Mouse (Mus musculus): Measurements from ENCODE around the gene Jmjd4. TPM values are rescaled to one million over a fixed set of nuclear protein-coding genes. Genes with fewer than 3 reads are reported as not detected.

Gene Jmjd4
- total RNA-seq (2014; fragmentation: Nextera tagmentation) (4.3 and 6.0 TPM in 2 replicates), total RNA-seq (2017) (4.3 and 5.6 TPM in 2 replicates)

DNA sequence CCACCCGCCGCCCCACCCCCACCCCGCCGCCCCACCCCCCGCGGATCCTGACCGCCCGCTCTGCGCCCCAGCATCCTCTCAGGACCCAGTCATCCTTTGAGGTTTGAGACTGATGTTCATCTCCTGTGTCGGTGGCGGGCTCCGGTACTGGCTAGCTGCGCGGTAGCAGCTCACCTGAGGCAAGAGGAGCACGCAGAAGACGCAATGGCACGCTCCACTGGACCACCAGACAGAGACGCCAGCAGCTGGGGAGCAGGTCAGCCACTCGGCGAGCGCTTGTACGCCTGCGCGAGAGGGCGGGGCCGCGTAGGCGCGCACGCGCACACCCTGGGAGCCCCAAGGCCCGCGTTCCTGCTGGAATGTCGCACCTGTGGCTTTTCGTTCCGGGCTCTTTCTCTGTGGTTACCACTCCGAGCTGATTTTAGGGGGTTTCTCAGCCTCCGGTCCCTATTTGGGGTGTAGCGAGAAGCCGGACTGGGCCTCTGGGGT is at the start of gene Jmjd4:
TSS of gene Jmjd4 (plus strand) at position 305 of the 489 bp plus-strand sequence.
- ATAC-seq (replicated peaks; ENCODE audit: poor library complexity, severe bottlenecking): peak; percentile 92

DNA sequence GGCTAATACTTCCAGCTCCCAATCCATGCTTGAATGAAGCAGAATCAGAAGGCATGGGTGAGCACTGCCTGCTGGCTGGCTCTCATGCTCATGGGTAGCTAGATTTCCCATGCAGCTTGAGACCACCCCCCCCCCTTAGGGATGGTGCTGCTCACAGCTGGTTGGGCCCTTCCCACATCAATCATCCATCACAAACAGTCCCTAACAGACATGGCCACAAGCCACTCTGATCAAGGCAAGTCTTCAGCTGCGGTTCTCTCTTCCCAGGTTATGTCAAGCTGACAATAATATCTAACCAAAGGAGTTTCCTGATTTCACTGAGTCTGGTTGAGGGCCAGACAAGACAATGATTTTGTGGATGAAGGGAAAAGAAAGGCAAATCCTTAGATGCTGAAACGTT is 49.0 kb upstream of the Jmjd4 start:
- ATAC-seq (replicated peaks; ENCODE audit: poor library complexity, severe bottlenecking): no peak

DNA sequence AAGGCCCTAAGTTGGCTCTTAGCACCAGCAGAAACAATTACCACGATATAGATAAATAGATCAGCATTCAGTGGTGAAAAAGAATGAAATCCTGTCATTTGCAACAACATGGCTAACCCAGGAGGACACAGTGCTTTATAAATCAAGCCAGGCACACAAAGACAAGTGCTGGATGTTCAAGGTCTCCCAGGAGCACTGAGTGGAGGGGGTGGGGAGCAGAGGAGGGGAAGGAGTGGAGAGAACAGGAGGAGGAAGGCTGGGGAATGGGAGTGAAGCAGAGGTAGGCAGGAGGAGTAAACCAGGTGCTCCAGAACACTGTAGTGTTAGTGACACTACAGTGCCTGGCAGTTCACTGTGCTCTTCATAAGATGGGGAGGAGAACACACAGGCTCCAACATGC is 44.1 kb upstream of the Jmjd4 start:
- no peak for ATAC-seq (replicated peaks; ENCODE audit: poor library complexity, severe bottlenecking)

DNA sequence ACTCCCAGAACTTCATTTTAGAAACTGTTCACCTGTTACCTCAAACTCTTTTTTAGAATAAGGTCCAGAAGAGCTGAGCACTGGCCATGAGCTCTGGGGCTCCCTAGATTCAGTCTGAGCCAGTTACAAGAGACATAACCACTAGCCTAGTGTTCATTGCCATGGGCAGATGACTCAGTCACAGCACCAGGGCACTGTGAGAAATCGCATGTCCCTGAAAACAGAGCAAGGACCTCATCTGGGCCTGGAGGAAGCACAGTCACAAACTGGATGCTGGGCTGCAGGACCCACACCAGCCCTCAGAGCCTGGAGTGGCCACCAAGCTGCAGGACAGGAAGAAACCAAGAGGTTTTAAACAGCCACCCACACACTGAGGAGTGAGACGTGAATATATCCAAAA is 39.0 kb upstream of the Jmjd4 start:
- ATAC-seq (replicated peaks; ENCODE audit: poor library complexity, severe bottlenecking): no peak

DNA sequence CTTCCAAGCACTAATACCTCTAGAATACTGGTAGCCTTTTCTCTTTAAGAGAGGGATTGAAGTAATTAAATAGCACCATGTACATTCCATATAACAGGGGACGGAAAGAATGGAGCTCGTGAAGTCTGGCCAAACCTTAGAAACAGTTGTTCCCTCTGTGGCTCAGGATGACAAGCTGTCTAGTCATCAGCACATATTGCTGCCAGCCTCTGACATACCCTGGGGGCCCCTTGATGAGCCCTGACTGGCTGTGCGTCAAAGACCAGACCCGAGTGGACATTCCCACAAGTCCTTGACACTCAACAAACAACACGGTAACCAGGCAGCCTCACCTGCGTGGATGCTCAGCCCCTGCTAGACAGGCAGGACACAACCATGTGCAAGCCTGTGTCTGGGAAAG is 37.8 kb upstream of the Jmjd4 start:
- no peak for ATAC-seq (replicated peaks; ENCODE audit: poor library complexity, severe bottlenecking)

DNA sequence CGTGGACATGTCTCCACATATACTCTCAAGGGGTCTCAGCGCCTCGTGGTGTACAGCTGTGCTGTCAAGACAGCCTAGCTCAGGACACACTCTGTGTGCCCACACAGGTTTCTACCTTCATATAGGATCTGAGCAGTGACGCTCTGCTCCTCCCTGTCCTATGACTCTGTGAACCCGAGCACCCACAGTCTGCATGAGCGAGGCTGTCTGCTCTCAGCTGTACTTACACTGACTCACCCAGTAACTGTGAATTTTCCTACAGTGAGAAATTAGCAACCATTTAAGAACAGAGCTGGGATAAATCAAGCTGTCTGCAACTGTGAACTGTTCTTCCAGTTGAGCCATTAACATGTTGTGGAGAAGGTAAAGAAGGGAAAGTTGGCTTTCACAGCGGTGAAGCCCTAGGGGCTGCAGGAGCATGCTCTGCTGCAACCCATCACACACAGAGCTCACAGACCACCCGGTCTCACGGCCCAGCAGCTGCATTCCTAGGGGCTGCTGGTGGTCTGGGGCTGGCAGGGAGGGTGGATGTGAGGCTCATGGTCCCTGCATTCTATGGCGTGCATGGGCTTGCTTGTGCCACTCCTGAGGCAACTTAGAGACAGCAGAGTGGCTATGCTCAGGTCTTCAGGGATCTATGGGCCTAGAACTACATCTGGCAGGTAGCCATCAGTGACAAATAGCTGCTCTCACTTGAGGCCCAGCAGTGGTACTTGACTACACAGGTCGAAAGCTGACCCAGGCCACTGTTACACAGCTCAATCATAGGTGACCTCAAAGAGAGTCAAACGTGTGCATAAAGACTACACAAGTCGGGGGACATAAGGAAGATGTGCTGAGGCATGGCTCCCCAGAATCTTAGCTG is 36.6 kb upstream of the Jmjd4 start:
- ATAC-seq (replicated peaks; ENCODE audit: poor library complexity, severe bottlenecking): no peak

DNA sequence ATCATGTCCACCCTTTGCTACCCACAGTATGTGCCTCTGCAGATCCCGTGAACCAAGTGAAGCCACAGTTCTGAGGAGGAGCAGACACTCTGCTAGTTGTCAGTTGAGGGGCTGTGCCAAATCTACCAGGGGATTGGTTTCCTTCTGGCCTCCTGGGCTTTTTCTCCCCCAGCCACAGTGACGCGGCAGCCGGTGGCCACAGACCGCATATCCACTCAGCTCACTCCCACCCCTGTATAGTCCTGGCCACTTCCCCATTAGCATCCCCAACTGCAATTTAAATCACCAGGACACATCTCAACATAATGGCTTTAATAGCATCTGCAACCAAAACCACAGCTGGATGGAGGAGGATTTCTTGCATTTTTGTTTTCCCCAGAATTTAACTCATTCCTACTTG is 31.1 kb upstream of the Jmjd4 start:
- ATAC-seq (replicated peaks; ENCODE audit: poor library complexity, severe bottlenecking): peak; percentile 81

DNA sequence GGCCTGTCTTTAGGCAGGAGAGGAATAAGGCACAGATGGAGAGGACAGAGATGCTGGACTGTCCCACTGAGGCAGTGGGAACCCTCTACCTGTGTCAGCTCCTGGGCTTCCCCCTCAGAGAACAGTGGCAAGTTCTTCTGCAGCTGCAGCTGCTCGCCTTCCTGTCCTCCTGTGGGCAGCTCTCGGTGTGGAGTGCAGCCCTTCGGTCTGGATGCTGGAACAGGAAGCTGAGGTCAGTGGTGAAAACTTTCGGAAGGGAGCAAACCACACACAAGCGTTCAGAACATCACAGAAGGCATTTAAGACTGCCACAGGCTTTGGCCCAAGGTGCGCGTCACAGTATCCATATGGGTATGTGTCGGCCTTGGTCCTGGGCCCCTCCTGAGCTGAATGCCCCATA is 28.4 kb upstream of the Jmjd4 start:
- peak; percentile 60 for ATAC-seq (replicated peaks; ENCODE audit: poor library complexity, severe bottlenecking)

DNA sequence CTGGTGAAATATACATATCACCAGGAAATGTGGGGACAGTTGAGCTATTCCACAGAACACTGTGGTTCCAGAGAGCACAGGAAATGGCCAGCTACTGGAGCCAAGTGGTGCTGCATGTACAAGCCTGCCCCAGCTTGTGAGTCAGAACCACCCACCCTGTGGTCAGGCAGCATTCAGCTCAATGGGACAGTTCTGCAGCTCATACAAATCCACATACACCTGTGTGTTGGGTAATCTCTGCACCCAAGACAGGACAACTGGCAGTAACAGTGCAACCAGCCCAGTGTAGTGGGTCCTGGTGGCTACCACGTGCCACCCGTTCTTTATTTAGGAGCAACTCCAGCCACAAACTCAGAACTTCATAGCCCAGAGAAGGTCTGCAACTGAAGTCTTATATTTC is 27.9 kb upstream of the Jmjd4 start:
- ATAC-seq (replicated peaks; ENCODE audit: poor library complexity, severe bottlenecking): peak; percentile 34

DNA sequence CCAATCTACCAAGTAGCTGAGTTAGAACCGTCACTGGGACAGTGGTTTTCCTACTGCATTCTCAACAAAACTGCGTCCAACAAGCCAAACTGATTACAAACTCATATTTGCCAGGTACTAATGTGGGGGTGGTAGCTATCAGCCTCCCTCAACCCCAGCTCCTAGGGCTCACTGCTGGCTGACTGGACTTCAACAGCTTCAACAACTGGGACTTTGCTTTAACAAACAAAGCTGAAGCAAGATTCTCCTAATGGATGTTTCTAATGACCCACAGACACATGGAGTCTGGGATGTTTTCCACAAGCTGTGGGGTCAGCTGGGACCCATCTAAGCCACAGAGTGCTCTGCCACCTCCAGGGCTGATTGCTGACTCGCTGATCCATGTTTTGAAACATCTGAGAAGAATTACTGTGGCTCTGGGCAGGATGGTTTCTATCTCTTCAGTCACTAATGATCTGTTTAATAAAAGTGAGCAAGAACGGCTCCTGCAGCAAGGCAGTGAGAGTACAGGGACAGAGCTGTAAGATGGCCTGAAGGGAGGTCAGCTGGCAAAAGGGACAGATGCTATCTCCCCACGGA is 26.7 kb upstream of the Jmjd4 start:
- ATAC-seq (replicated peaks; ENCODE audit: poor library complexity, severe bottlenecking): no peak

DNA sequence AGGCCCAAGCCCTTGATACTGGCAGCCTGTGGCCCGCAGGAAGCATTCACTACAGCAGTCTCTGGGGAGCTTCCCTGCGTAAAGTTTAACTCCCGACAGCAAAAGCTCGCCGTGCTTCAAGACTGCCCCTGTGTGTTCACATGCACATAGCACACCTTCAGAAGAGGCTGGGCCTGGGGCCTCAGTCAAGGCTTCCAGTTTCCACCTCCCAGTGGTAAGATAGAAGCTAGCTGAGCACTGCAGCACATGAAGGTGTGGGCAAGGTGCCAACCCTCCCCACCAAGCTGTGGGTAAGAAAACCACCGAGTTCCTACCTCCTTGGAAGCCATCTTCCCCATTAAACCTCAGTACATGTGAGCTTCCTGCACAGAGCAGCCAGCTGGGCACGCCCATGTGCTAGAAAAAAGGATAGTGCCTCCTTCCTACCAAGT is 24.2 kb upstream of the Jmjd4 start:
- peak; percentile 52 for ATAC-seq (replicated peaks; ENCODE audit: poor library complexity, severe bottlenecking)

DNA sequence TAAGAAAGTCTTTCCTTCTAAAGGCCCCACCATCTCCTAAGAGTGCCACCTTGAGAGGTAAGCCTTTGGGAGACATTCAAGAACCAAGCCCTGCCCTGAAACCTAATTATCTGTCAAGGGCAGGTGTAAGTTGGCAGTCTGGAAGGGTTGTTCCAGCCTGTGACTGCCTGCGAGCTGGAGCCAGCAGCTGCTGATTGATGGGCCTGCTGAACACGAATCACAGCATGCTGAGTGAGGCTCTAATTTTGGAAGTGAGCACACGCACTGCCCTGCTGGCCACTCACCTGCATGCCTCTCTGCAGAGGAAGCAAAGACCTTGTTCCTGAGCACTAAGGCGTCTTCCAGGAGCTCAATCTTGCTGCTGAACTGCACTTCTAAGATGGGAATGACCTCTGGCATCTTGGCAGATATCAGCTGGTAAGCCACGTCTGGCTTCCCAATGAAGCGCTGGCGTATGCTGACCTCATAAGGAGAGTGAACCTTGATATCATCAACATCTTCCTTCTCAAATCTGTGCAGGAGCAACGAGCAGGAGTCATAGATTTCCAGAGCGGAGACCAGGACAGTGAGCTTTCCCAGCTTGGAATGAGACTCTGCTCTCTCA is 21.7 kb upstream of the Jmjd4 start:
- no peak for ATAC-seq (replicated peaks; ENCODE audit: poor library complexity, severe bottlenecking)

DNA sequence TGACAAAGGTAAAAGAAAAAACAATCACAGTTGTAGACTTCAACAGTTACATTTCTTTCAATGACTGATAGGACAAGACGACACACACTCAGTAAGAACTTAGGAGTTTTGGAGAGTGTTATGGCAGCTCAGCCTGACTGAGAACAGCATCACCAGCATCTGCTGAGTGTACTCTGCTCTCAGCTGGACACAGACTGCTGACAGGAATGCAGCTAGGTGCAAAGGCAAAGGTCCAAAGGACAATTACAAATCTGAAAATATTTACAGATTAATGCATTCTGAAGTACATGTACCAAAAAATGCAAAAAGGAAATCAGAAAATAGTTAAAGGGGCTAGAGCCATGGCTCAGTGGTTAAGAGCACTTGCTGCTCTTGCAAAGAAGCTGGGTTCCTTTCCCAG is 19.9 kb upstream of the Jmjd4 start:
- no peak for ATAC-seq (replicated peaks; ENCODE audit: poor library complexity, severe bottlenecking)

DNA sequence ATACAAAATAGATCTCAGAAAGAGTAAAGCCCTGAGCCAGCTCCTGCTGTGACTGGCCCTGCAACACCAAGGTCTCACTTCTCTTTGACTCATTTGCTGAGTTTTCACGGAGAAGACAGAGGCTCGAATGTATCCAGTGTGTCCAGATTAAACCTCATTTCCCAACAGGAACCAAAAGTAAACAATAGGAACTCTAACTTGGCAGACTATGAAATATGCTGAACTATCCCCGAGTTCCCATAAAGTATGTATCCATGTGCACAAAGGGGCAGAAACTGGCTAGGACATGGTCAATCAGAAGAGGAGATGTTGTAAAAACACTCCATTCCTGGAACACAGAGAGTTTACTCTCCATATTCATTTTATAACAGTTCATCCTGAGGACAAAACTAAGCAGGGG is 17.6 kb upstream of the Jmjd4 start:
- ATAC-seq (replicated peaks; ENCODE audit: poor library complexity, severe bottlenecking): no peak

DNA sequence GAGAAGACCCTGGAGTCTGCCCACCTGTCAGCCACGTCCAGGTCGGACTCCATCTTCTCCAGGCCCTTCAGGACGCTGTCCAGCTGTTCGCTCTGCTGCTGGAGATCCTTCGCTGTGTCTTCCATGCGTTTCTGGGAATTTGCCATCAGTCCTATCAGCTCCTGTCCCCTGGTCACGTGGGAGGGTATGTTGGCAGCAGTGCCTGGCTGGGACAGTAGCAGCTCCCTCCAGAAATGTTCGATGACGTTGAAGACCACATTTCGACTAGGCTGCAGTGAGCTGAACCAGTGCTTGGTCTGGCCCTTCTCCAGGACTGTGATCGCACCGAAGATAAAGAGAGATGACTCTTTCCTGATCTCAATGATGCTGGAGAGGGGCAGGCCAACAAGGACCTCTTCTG is 11.9 kb upstream of the Jmjd4 start:
- ATAC-seq (replicated peaks; ENCODE audit: poor library complexity, severe bottlenecking): no peak

DNA sequence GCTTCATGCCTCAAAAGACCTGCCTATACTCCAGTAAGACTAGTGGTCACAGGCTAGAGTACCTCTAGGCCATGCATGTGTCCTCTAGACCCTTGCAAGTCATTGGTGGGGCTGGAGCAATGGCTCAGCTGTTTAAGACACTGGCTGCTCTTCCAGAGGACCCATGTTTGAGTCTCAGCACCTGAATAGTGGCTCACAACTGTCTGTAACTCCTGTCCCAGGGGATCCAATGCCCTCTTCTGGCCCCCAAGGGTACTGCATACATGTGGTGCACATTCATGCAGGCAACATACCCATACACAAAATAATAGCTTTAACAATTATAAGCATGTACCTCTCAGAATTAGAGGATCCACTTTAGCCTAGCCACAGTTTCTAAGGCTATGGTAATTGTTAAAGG is 6.7 kb upstream of the Jmjd4 start:
- no peak for ATAC-seq (replicated peaks; ENCODE audit: poor library complexity, severe bottlenecking)

DNA sequence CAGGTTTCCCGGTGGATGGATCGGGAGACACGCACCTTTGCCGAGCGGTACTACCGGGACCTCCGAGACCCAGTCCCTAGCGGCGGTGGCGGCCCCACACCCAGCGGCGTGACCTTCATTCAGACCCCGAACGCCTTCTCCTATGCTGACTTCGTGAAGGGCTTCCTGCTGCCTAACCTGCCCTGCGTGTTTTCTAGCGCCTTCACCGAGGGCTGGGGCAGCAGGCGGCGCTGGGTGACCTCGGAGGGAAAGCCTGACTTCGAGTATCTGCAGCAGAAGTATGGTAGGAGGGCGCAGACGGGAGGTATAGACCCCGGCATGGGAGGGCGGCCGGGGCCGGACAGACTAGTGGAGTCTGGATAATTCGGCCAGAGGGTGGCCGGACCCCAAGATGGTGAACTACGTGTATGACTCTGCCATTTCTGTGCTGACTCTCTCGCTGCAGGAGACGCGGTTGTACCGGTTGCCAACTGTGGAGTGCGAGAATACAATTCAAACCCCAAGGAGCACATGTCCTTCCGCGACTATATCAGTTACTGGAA is 456 bp downstream of the Jmjd4 start:
- peak; percentile 53 for ATAC-seq (replicated peaks; ENCODE audit: poor library complexity, severe bottlenecking)

DNA sequence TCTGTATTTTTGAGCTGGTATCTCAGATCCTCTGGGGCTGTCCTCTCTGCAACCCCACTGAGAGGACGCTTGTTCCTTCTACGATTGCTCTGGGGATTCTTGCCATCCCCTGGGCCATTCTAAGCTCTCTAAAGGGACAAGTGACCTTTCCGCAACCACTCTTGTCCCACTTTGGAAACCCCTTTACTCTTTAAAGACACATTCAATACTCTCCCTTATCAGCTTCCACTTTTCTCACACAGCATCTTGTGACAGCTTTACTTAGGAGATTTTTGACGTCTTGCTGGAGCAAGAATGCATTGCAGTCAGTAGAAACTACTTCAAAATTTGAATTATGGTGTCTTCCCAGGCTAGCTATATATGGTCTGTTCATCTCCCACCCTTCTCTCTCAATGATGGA is 1.2 kb downstream of the Jmjd4 start, which contains the start of gene Snap47:
TSS of gene Snap47 (minus strand) at position 101 of the 400 bp plus-strand sequence.
- no peak for ATAC-seq (replicated peaks; ENCODE audit: poor library complexity, severe bottlenecking)

DNA sequence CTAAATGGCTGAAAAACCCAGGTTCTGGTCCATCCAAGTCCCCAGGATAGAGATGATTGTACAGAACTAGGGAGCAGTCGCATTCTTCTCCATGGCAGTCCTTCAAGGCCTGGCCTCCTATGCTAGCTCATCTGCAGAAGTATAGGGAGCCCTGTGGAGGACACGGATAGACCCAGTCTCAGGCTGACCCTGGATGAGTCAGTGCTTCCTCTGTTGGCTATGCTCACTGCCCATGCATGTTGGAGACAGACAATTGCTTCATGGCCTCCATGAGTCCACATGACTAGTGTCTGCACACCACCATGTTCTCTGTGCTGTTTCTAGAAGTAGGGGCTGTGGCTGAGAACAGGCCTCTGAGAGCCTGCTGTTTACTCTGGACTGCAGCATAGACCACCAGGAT is 6.5 kb downstream of the Jmjd4 start:
- ATAC-seq (replicated peaks; ENCODE audit: poor library complexity, severe bottlenecking): no peak

DNA sequence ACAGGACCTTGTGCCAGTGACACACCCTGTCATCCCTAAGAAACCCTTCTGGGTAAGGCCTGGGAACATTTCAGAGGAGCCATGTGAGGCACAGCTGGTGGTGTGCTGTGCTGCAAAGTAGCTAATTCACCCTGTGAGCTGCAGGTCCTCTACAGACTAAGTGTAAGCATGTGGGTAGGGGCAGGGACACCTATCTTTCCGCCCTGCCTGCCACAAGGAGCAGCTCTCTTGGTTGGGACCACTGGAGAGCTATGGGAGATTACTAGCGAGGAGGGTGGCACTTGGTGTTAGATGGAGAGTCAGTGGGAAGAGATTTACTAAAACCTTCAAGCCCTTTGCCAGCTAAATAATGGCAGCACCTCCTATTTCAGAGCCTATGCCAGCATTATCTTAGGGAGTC is 7.0 kb downstream of the Jmjd4 start:
- no peak for ATAC-seq (replicated peaks; ENCODE audit: poor library complexity, severe bottlenecking)

DNA sequence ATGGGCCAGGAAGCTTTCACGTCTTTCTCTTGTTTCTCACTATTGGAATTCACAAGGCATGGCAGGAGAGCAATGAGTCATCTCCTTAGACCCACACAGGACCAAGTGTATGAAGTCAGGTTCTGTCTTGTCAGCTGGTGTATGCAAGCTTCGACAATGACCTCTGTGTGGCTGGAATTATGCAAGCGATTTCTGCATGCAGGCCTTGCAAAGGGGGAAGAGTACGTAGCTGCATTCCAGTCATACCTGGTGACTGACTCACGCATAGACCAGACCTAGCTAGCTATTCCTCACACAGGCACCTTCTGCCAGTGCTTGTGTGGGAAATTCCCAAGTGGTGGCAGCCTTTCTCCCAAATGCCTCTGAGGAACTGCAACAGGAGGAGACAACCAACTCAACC is 9.1 kb downstream of the Jmjd4 start:
- ATAC-seq (replicated peaks; ENCODE audit: poor library complexity, severe bottlenecking): no peak
